Mouse (Mus musculus): Measurements from ENCODE around the gene Cemip2.
A peak's percentile ranks its signal among the peaks of the same experiment; 100 is the strongest.

Cemip2 gene

GRCm38 (mm10) chr19:21778147-21778917 is at the start of gene Cemip2:
TSS of gene Cemip2 (plus strand) at chr19:21778342.
- peak; percentile 86 for DNase-seq (ENCODE audit: low spot score)

GRCm38 (mm10) chr19:21728342-21728741 is 49.8 kb upstream of the Cemip2 start:
- no peak for DNase-seq (ENCODE audit: low spot score)

- DNase-seq (ENCODE audit: low spot score) = no peak
Measured at GRCm38 (mm10) chr19:21731887-21732286, 46.3 kb upstream of the Cemip2 start.

GRCm38 (mm10) chr19:21733176-21733575 is 45.0 kb upstream of the Cemip2 start:
- no peak for DNase-seq (ENCODE audit: low spot score)

- DNase-seq (ENCODE audit: low spot score) = no peak
Measured at GRCm38 (mm10) chr19:21734112-21734511, 44.0 kb upstream of the Cemip2 start.

GRCm38 (mm10) chr19:21737446-21737845 is 40.7 kb upstream of the Cemip2 start:
- peak; percentile 21 for DNase-seq (ENCODE audit: low spot score)

GRCm38 (mm10) chr19:21737881-21738590 is 40.1 kb upstream of the Cemip2 start:
- DNase-seq (ENCODE audit: low spot score) = no peak

GRCm38 (mm10) chr19:21738591-21739280 is 39.4 kb upstream of the Cemip2 start:
- DNase-seq (ENCODE audit: low spot score) = no peak

- DNase-seq (ENCODE audit: low spot score) = no peak
Measured at GRCm38 (mm10) chr19:21742138-21742537, 36.0 kb upstream of the Cemip2 start.

GRCm38 (mm10) chr19:21745586-21745985 is 32.6 kb upstream of the Cemip2 start:
- DNase-seq (ENCODE audit: low spot score) = no peak

- peak; percentile 48 for DNase-seq (ENCODE audit: low spot score)
Measured at GRCm38 (mm10) chr19:21747356-21747755, 30.8 kb upstream of the Cemip2 start.

GRCm38 (mm10) chr19:21750154-21750553 is 28.0 kb upstream of the Cemip2 start:
- DNase-seq (ENCODE audit: low spot score) = no peak

GRCm38 (mm10) chr19:21761676-21762075 is 16.5 kb upstream of the Cemip2 start:
- no peak for DNase-seq (ENCODE audit: low spot score)

- DNase-seq (ENCODE audit: low spot score) = no peak
Measured at GRCm38 (mm10) chr19:21764013-21764412, 14.1 kb upstream of the Cemip2 start.

GRCm38 (mm10) chr19:21764738-21765137 is 13.4 kb upstream of the Cemip2 start:
- no peak for DNase-seq (ENCODE audit: low spot score)

GRCm38 (mm10) chr19:21767500-21768045 is 10.6 kb upstream of the Cemip2 start:
- DNase-seq (ENCODE audit: low spot score) = no peak

GRCm38 (mm10) chr19:21769796-21770195 is 8.3 kb upstream of the Cemip2 start:
- no peak for DNase-seq (ENCODE audit: low spot score)

GRCm38 (mm10) chr19:21771586-21771985 is 6.6 kb upstream of the Cemip2 start:
- no peak for DNase-seq (ENCODE audit: low spot score)

- no peak for DNase-seq (ENCODE audit: low spot score)
Measured at GRCm38 (mm10) chr19:21773621-21774020, 4.5 kb upstream of the Cemip2 start.

GRCm38 (mm10) chr19:21775629-21776028 is 2.5 kb upstream of the Cemip2 start:
- no peak for DNase-seq (ENCODE audit: low spot score)

- no peak for DNase-seq (ENCODE audit: low spot score)
Measured at GRCm38 (mm10) chr19:21776671-21777070, 1.5 kb upstream of the Cemip2 start.

- DNase-seq (ENCODE audit: low spot score) = peak; percentile 15
Measured at GRCm38 (mm10) chr19:21777171-21777731, 891 bp upstream of the Cemip2 start.

Data from spleen, adult 12 weeks (tissue).